Mouse (Mus musculus) intestine, embryonic 16.5 days (tissue): ENCODE results near the gene Evi5l. TPM values are rescaled to one million over a fixed set of nuclear protein-coding genes. Genes with fewer than 3 reads are reported as not detected.
A peak's percentile ranks its signal among the peaks of the same experiment; 100 is the strongest.
"Not testable (repeated sequence)": the region's sequence is repeated elsewhere in the genome, so short reads cannot be mapped to it uniquely, and the experiment has no call there.

Source experiments
- ATAC-seq: fragments of 200-750 bp; cut with Nextera tagmentation; 2 replicates; pipeline ENCODE4 v1.8.0; 2017; ENCODE audit warnings: moderate TSS enrichment, moderate library complexity
- H3K27ac ChIP-seq: fragments of 300-500 bp; sonication (generic); 2 replicates; pipeline ENCODE4 v1.5.1; 2014; ENCODE audit warnings: mild to moderate bottlenecking, low read length
- H3K27me3 ChIP-seq: fragments of 300-500 bp; sonication (generic); replicated peaks from 2 replicates; pipeline ENCODE4 v1.6.1; 2014; ENCODE audit warnings: low read length, control low read depth, mixed read lengths; ENCODE audit not compliant: control insufficient read depth, insufficient read depth
- H3K36me3 ChIP-seq: fragments of 300-500 bp; sonication (generic); 2 replicates; pipeline ENCODE4 v1.6.1; 2014; ENCODE audit warnings: low read length, control low read depth; ENCODE audit not compliant: control insufficient read depth, insufficient read depth
- H3K4me1 ChIP-seq: fragments of 300-500 bp; sonication (generic); 2 replicates; pipeline ENCODE4 v1.6.1; 2014; ENCODE audit warnings: low read length, control low read depth, mixed read lengths; ENCODE audit not compliant: control insufficient read depth, insufficient read depth
- H3K4me2 ChIP-seq: fragments of 300-500 bp; sonication (generic); 2 replicates; pipeline ENCODE4 v1.6.1; 2014; ENCODE audit warnings: low read depth, low read length, control low read depth
- H3K4me3 ChIP-seq: fragments of 300-500 bp; sonication (generic); 2 replicates; pipeline ENCODE4 v1.5.1; 2014; ENCODE audit warnings: mild to moderate bottlenecking, low read length
- H3K9ac ChIP-seq: fragments of 300-500 bp; sonication (generic); 2 replicates; pipeline ENCODE4 v1.6.1; 2014; ENCODE audit warnings: low read depth, low read length
- H3K9me3 ChIP-seq: fragments of 300-500 bp; sonication (generic); 2 replicates; pipeline ENCODE4 v1.6.1; 2016; ENCODE audit warnings: low read length, control low read depth; ENCODE audit not compliant: control insufficient read depth
- WGBS: fragments of 180-500 bp; shearing (Covaris S2); extraction: QIAGEN DNeasy Blood & Tissue Kit; methylation state at CpG from one replicate; pipeline ENCODE4 v1.1.7; 2014; 5-methylcytosine and 5-hydroxymethylcytosine counted together
- polyA plus RNA-seq: library from polyadenylated mRNA; unstranded; fragments of >200 nt; fragmentation: Nextera tagmentation; extraction: Ambion mirVana; gene quantifications from 2 replicates; pipeline ENCODE4 v1.2.1, GENCODE M21; 2015

Evi5l gene
- polyA plus RNA-seq, 1 experiment from 2014 or later = 19.1 TPM

DNA sequence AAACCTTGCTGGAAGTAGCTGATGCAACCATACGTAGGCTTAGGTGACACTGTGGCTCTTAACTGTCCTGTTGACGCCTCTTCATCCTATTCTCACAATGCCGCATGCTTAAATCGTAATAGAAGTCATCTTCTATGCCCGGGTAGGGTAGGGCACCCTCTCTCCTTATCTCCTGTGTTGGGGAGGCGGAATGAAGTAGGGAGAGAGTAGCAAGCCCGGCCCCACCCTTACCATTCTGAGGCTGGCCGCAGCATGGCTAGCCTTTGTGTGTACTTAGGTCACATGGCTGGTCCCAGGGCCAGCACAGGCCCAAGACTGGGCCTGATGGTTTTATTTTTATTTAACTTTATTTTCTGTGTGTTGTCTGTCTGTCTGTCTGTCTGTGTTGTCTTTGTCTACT is 80.9 kb downstream of the Evi5l start:
- H3K27me3 ChIP-seq = no peaks in the 10 kb centered on the region
- no peak overlapping the region for H3K4me2 ChIP-seq
- no peaks in the 10 kb centered on the region for H3K9me3 ChIP-seq
- H3K36me3 ChIP-seq = peaks cover 25% of the 10 kb centered on the region
- peaks cover 8% of the 10 kb centered on the region for H3K4me1 ChIP-seq
- WGBS = 75% methylated on average over 8 of the region's 8 CpGs
- H3K27ac ChIP-seq = no peak overlapping the region
- no peak overlapping the region for H3K4me3 ChIP-seq
- no peak for ATAC-seq
- H3K9ac ChIP-seq = no peak overlapping the region

DNA sequence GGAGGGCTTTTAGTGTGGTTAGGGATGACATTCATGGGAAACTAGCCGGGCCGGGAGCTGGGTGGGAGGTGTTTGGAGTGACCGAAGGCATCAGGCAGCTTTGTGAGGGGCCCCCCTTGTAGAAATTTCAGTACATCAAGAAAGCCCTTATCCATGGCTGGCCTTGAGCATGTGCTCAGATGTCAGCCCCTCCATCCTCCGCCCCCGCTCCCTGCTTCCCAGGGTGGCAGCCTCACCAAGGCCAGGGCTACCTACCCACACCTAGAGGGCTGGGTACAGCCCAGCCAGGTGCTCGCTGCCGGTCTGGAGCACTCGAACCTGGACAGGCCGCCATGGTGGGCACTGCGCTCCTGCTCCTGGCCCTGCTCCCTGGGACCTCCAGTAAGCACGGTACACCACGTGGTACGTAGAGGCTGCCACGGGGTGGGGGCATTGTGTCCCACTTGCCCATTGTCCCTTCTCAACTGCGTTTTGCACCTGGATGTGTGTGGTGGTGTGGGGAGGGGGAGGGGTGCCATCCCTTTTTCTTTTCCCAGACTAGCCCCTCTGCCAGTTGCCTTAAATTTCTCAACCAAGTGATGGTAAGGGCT is 81.7 kb downstream of the Evi5l start, which contains the start of gene Tgfbr3l:
Gene Tgfbr3l, plus strand, starts transcription at position 264 of the 590 bp plus-strand sequence.
- no peaks in the 10 kb centered on the region for H3K27me3 ChIP-seq
- peaks cover 24% of the 10 kb centered on the region for H3K36me3 ChIP-seq
- no peak within 1 kb of the TSS for H3K4me2 ChIP-seq
- peak within 1 kb of the TSS; percentile 25; the same call in 1 of the 2 replicates for H3K9ac ChIP-seq
- no peak for ATAC-seq
- H3K9me3 ChIP-seq = no peaks in the 10 kb centered on the region
- 75% methylated on average over 15 of the region's 15 CpGs for WGBS
- no peak within 1 kb of the TSS for H3K4me3 ChIP-seq
- peaks cover 12% of the 10 kb centered on the region for H3K4me1 ChIP-seq
- no peak within 1 kb of the TSS; the same call in 1 of the 2 replicates for H3K27ac ChIP-seq

DNA sequence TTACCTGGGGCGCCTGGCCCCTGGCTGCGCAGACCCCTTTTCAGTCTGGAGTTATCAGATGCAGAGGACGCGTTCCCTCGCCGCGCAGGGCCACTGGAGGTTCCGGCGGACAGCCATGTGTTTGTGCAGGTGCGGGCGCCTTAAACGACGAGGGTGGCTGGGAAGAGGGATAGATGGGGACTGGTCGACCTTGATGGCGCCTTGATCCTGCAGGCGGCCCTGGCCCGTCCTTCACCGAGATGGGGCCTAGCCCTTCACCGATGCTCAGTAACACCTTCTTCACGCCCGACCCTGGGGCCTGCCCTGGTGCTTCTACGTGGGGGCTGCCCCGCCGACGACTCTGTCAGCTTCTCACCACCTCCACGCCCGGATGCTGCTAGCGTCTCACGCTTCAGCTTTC is 82.8 kb downstream of the Evi5l start:
- no peak for ATAC-seq
- WGBS = 23% methylated on average over 29 of the region's 29 CpGs
- Histone ChIP-seq H3K27ac (no peak overlapping the region), H3K9ac (peak overlapping the region; percentile 25; the same call in 1 of the 2 replicates), H3K36me3 (peaks cover 16% of the 10 kb centered on the region), H3K4me2 (no peak overlapping the region), H3K27me3 (no peaks in the 10 kb centered on the region), H3K4me1 (peaks cover 19% of the 10 kb centered on the region), H3K9me3 (no peaks in the 10 kb centered on the region), H3K4me3 (no peak overlapping the region)

DNA sequence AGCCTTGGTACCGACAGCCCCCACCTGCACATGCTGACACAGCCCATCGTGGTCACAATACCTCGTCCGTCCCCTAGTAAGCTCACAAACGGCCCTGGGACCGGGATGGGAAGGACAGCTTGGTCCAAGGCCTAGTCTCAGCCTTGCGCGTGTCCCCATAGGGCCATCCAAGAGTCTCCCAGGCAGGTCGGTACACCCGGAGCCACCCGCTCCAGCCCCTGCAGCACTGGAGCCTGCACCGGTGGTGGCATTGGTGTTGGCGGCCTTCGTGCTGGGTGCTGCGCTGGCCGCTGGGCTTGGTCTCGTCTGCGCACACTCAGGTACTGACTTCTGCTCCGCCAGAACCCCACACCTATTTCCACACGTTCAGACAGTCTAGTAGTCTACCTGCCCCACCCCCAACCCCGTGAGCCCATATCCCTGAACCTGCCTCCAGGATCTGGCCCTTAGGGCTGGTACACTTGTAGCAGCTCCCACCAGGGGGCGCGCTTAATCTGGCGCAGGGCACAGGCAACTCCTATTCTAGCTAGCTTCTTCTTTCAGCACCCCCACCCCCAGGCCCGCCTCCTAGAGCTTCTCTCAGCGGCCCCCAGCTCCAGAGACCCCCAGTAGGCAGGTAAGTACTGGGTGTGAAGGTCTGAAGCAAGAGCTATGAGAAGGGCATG is 84.1 kb downstream of the Evi5l start:
- Histone ChIP-seq H3K9me3 (no peaks in the 10 kb centered on the region), H3K27me3 (no peaks in the 10 kb centered on the region), H3K4me3 (no peak overlapping the region), H3K4me1 (peaks cover 20% of the 10 kb centered on the region), H3K4me2 (no peak overlapping the region), H3K27ac (no peak overlapping the region), H3K36me3 (peaks cover 10% of the 10 kb centered on the region), H3K9ac (no peak overlapping the region)
- WGBS = 39% methylated on average over 26 of the region's 26 CpGs
- ATAC-seq = peak; percentile 26

DNA sequence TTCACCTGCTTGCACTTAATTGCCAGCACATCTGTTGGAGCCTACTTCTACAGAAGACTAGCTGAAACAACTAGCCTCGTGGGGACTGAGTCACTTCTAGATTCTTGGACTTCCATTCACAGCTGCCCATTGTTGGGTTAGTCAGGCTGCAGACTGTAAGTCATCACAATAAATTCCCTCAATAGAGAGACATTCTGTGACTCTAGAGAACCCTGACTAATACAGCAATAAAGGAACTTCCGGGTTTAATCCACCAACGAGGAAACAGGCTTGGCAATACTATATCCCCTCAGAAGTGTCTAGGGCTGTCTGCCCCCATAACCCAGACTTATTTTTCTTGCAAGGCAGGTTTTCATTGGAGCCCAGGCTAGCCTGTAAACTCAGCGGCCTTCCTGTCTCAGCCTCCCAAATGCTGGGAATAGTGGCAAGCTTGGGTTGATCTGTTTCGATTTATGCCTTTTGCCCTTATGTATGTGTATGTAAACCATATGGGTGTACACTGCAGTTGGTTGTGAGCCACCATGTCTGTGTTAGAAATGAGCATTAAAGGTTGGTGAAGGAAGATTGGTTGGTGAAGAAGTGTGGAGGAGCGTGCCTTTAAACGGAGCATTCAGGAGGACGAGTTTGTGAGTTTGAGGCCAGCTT is 85.9 kb downstream of the Evi5l start:
- Histone ChIP-seq H3K27ac (no peak overlapping the region; the same call in 1 of the 2 replicates), H3K9ac (peak overlapping the region; percentile 93), H3K9me3 (no peaks in the 10 kb centered on the region), H3K4me2 (peak overlapping the region; percentile 75), H3K4me3 (peak overlapping the region; percentile 98), H3K4me1 (peaks cover 20% of the 10 kb centered on the region), H3K36me3 (peaks cover 14% of the 10 kb centered on the region; the same call in 1 of the 2 replicates), H3K27me3 (no peaks in the 10 kb centered on the region)
- peak; percentile 0; the same call in 1 of the 2 replicates for ATAC-seq
- 43% methylated on average over 8 of the region's 8 CpGs for WGBS

DNA sequence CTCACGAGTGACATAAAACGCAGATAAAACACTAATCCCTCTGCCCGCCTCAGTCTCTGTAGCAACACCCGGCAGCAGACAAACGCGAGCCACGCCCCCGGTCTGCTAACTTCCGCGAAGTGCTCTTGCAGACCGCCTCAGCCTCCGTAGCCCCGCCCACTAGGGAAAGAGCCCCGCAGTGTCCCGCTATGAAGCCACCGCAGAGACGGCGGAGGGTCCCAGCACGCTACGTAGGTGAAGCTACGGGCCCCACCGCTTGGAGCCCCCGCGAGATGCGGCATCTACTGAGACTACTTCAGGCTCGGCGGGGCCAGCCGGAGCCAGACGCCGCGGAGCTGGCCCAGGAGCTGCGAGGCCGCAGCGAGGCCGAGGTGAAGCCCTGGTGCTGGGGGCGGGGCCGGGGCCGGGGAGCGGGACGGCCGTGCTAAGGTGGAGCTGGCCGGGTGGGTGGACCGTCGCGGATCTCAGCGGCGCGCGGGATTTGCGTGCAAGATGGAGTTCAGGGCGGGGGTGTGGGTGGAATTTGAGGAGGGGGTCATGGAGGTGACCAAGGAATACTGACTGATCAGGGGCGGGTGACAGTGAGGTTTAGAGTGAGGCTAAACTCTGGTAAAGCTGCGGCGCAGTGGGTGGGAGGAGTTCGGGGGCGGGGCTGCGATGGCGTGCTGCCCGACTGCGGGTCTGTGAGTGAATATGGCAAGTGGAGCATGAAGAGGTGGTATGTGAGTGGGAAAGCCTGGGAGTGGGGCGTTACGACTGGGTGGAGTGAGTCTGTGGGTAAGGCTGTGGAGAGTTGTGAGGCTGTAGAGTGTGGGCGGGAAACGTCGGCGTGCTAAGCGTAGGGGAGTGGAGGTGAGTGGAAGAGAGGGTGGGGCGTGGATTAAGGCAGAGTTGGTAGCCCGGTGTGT is 86.8 kb downstream of the Evi5l start, which contains the start of gene Snapc2:
Gene Snapc2, plus strand, starts transcription at position 147 of the 908 bp plus-strand sequence.
- Histone ChIP-seq H3K9me3 (no peaks in the 10 kb centered on the region), H3K36me3 (peaks cover 12% of the 10 kb centered on the region; the same call in 1 of the 2 replicates), H3K4me1 (peaks cover 23% of the 10 kb centered on the region), H3K9ac (peak within 1 kb of the TSS; percentile 93), H3K27me3 (no peaks in the 10 kb centered on the region), H3K4me2 (peak within 1 kb of the TSS; percentile 75), H3K27ac (peak within 1 kb of the TSS; percentile 93), H3K4me3 (peak within 1 kb of the TSS; percentile 98)
- under 1% methylated on average over 69 of the region's 69 CpGs for WGBS
- ATAC-seq = peak; percentile 93

DNA sequence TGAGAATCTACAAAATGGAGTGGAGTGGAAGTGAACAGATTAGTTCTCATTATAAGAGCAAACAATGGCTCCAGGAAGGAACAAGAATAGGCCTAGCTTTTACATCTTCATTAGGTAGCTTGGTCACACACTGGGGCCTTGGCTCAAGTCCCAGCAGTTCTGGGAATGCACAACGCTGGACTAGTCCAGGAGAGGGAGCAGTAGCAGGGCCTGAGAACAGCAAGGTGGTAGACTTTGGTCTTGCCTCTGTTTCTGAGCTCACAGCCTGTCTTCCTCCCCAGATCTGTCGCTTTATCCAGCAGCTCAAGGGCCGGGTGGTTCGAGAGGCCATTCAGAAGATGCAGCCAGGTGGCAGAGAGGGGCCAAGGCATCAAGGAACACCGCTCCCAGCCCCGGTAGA is 87.6 kb downstream of the Evi5l start:
- WGBS = 66% methylated on average over 6 of the region's 6 CpGs
- H3K9ac ChIP-seq = 0 out of 2 replicates have a peak overlapping the region, but pooled peaks have one; percentile 29
- peaks cover 9% of the 10 kb centered on the region; the same call in 1 of the 2 replicates for H3K36me3 ChIP-seq

DNA sequence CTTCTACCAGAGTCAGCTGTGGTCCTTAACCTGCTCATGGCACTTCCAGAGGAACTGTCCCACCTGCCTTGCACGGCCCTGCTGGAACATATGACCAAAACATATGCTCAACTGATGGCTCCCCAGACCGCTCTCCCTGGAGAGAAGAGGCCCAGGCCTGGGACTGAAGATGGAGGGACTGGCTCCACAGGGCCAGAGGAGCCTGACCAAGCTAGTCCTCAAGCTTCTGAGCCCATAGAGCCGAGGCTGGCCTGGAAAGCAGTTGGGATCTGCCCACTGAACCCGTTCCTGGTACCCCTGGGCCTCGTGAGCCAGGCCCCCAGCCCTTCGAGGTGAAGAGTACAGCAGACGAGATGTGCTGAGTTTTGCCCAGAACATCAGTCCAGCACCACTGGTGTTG is 89.1 kb downstream of the Evi5l start:
- peaks cover 23% of the 10 kb centered on the region for H3K4me1 ChIP-seq
- H3K9ac ChIP-seq, H3K27ac ChIP-seq: not testable (repeated sequence)

More for the DNA sequence above, 87.6 kb downstream of the Evi5l start:
- no peak for ATAC-seq
- peak overlapping the region; percentile 98 for H3K4me3 ChIP-seq
- peak overlapping the region; percentile 66 for H3K4me2 ChIP-seq
- H3K27ac ChIP-seq = no peak overlapping the region
- no peaks in the 10 kb centered on the region for H3K27me3 ChIP-seq
- peaks cover 22% of the 10 kb centered on the region for H3K4me1 ChIP-seq
- no peaks in the 10 kb centered on the region for H3K9me3 ChIP-seq

More for the DNA sequence above, 89.1 kb downstream of the Evi5l start:
- not testable (repeated sequence) for ATAC-seq, H3K4me3 ChIP-seq, H3K9me3 ChIP-seq, H3K27me3 ChIP-seq, H3K4me2 ChIP-seq
- WGBS = 83% methylated on average over 7 of the region's 7 CpGs
- H3K36me3 ChIP-seq = peaks cover 15% of the 10 kb centered on the region; the same call in 1 of the 2 replicates
